Mouse (Mus musculus): ENCODE measurements around the gene Pbx4. TPM values are rescaled to one million over a fixed set of nuclear protein-coding genes. Genes with fewer than 3 reads are reported as not detected.

Pbx4 gene
- polyA plus RNA-seq, 1 experiment from 2014 or later: 41.6 TPM

- Histone ChIP-seq H3K27ac (no peak overlapping the region), H3K4me3 (no peak overlapping the region), H3K4me1 (peaks cover 16% of the 10 kb centered on the region), H3K27me3 (replicated peaks) (peaks cover 64% of the 10 kb centered on the region), H3K4me2 (replicated peaks) (no peak overlapping the region), H3K9ac (no peak overlapping the region), H3K36me3 (no peaks in the 10 kb centered on the region), H3K9me3 (no peaks in the 10 kb centered on the region)
- 63% methylated on average over 8 of the region's 8 CpGs for WGBS
- ATAC-seq (ENCODE audit: low FRiP score, low read depth): no peak
Observed at GRCm38 (mm10) chr8:69879678-69880077, 47.4 kb downstream of the Pbx4 start.

DNA sequence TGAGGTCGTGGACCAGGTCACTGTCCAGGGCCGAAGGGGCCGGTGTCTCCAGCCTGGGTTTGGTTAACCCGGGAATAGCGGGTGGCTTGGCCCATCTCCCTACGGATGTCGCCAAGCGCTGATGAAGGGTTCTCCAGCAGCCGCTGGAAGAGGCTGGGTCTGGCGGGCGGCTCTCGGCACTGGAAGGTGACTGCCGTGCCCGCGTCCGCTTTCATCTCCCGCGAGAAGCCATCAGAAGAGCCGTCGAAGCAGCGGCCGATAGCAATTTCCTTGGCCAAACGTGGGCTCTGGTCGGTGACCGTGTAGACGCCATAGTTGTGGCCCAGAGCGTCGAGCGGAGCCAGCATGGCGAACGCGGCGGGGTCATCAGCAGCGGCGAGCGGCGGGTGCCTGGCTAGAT lies 48.5 kb downstream of the Pbx4 start:
- H3K9ac ChIP-seq: no peak overlapping the region
- H3K4me1 ChIP-seq: peaks cover 16% of the 10 kb centered on the region
- H3K27me3 ChIP-seq (replicated peaks): peaks cover 74% of the 10 kb centered on the region
- no peak overlapping the region for H3K27ac ChIP-seq
- no peaks in the 10 kb centered on the region for H3K36me3 ChIP-seq
- no peaks in the 10 kb centered on the region for H3K9me3 ChIP-seq
- H3K4me3 ChIP-seq: peak overlapping the region; percentile 34
- H3K4me2 ChIP-seq (replicated peaks): peak overlapping the region; percentile 56
- no peak for ATAC-seq (ENCODE audit: low FRiP score, low read depth)
- WGBS: 16% methylated on average over 37 of the region's 37 CpGs

- no peak for ATAC-seq (ENCODE audit: low FRiP score, low read depth)
- Histone ChIP-seq H3K27me3 (replicated peaks) (peaks cover 79% of the 10 kb centered on the region), H3K4me3 (peak overlapping the region; percentile 34), H3K27ac (no peak overlapping the region), H3K4me2 (replicated peaks) (peak overlapping the region; percentile 56), H3K9ac (peak overlapping the region; percentile 40), H3K4me1 (peaks cover 16% of the 10 kb centered on the region), H3K9me3 (no peaks in the 10 kb centered on the region), H3K36me3 (no peaks in the 10 kb centered on the region)
- 21% methylated on average over 79 of the region's 79 CpGs for WGBS
Observed at GRCm38 (mm10) chr8:69881261-69881865, 49.1 kb downstream of the Pbx4 start.

- H3K4me3 ChIP-seq: peak overlapping the region; percentile 34
- no peak overlapping the region for H3K27ac ChIP-seq
- H3K36me3 ChIP-seq: no peaks in the 10 kb centered on the region
- 5% methylated on average over 103 of the region's 103 CpGs for WGBS
- H3K27me3 ChIP-seq (replicated peaks): peaks cover 87% of the 10 kb centered on the region
- ATAC-seq (ENCODE audit: low FRiP score, low read depth): peak; percentile 55
- peak overlapping the region; percentile 56 for H3K4me2 ChIP-seq (replicated peaks)
- peaks cover 20% of the 10 kb centered on the region for H3K4me1 ChIP-seq
- H3K9me3 ChIP-seq: no peaks in the 10 kb centered on the region
- peak overlapping the region; percentile 40 for H3K9ac ChIP-seq
Observed at GRCm38 (mm10) chr8:69882021-69882756, 49.9 kb downstream of the Pbx4 start.

GRCm38 (mm10) chr8:69882833-69883600 lies 50.7 kb downstream of the Pbx4 start:
- no peak for ATAC-seq (ENCODE audit: low FRiP score, low read depth)
- Histone ChIP-seq H3K4me3 (peak overlapping the region; percentile 34), H3K9ac (0 out of 2 replicates have a peak overlapping the region, but pooled peaks have one; percentile 17), H3K36me3 (no peaks in the 10 kb centered on the region), H3K27me3 (replicated peaks) (peaks cover 95% of the 10 kb centered on the region), H3K9me3 (no peaks in the 10 kb centered on the region), H3K27ac (no peak overlapping the region), H3K4me2 (replicated peaks) (peak overlapping the region; percentile 56; the same call in 1 of the 2 replicates), H3K4me1 (peaks cover 28% of the 10 kb centered on the region)
- 12% methylated on average over 52 of the region's 52 CpGs for whole genome bisulfite sequencing

- WGBS: 53% methylated on average over 13 of the region's 13 CpGs
- peaks cover 100% of the 10 kb centered on the region for H3K27me3 ChIP-seq (replicated peaks)
- H3K4me2 ChIP-seq (replicated peaks): no peak overlapping the region
- no peaks in the 10 kb centered on the region for H3K9me3 ChIP-seq
- H3K4me3 ChIP-seq: no peak overlapping the region
- H3K4me1 ChIP-seq: peaks cover 40% of the 10 kb centered on the region
- H3K36me3 ChIP-seq: no peaks in the 10 kb centered on the region
- H3K27ac ChIP-seq: no peak overlapping the region
- ATAC-seq (ENCODE audit: low FRiP score, low read depth): no peak
- no peak overlapping the region for H3K9ac ChIP-seq
Observed at GRCm38 (mm10) chr8:69884141-69884540, 51.9 kb downstream of the Pbx4 start.

- H3K27me3 ChIP-seq (replicated peaks): peaks cover 83% of the 10 kb centered on the region
- no peak within 1 kb of the TSS for H3K9ac ChIP-seq
- H3K4me2 ChIP-seq (replicated peaks): peak within 1 kb of the TSS; percentile 50
- 2% methylated on average over 60 of the region's 60 CpGs for WGBS
- H3K4me3 ChIP-seq: peak within 1 kb of the TSS; percentile 22; the same call in 1 of the 2 replicates
- no peak within 1 kb of the TSS for H3K27ac ChIP-seq
- no peaks in the 10 kb centered on the region for H3K9me3 ChIP-seq
- peak; percentile 8; the same call in 1 of the 2 replicates for ATAC-seq (ENCODE audit: low FRiP score, low read depth)
- 0 out of 2 replicates have a peak, but pooled peaks cover 3% of the 10 kb centered on the region for H3K36me3 ChIP-seq
- H3K4me1 ChIP-seq: peaks cover 30% of the 10 kb centered on the region
Observed at GRCm38 (mm10) chr8:69887289-69888243, 55.3 kb downstream of the Pbx4 start, which contains the start of gene Cilp2. TSS of gene Cilp2 (minus strand) at chr8:69887687.

- Histone ChIP-seq H3K36me3 (peaks cover 6% of the 10 kb centered on the region), H3K4me1 (peaks cover 28% of the 10 kb centered on the region), H3K27me3 (replicated peaks) (peaks cover 75% of the 10 kb centered on the region), H3K4me2 (replicated peaks) (peak overlapping the region; percentile 50), H3K9me3 (no peaks in the 10 kb centered on the region), H3K9ac (no peak overlapping the region), H3K4me3 (0 out of 2 replicates have a peak overlapping the region, but pooled peaks have one; percentile 22), H3K27ac (no peak overlapping the region)
- WGBS: 9% methylated on average over 24 of the region's 24 CpGs
- ATAC-seq (ENCODE audit: low FRiP score, low read depth): no peak; the same call in 1 of the 2 replicates
Observed at GRCm38 (mm10) chr8:69888244-69888866, 56.1 kb downstream of the Pbx4 start.

DNA sequence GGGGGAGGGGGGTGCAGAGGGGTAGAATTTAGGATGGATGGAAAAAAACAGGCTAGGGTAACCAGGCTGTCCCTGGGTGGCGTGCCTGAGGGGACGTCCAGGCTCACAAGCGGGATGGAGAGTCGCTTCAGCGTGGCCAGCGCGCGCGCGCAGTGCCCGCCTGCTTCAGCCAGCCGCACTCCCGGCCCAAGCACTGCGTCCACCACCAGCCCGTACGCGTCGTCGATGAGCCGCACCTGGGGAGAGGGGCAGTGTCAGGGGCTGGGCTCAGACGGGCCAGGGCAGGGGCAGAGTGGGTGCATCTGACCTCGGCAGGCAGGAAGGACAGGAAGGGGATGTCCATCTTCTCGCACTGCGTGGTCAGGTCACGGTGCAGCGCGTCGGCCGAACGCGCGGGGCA lies 56.6 kb downstream of the Pbx4 start:
- Histone ChIP-seq H3K9me3 (no peaks in the 10 kb centered on the region), H3K4me2 (replicated peaks) (peak overlapping the region; percentile 50), H3K4me3 (peak overlapping the region; percentile 9; the same call in 1 of the 2 replicates), H3K9ac (no peak overlapping the region), H3K4me1 (peaks cover 28% of the 10 kb centered on the region), H3K36me3 (peaks cover 12% of the 10 kb centered on the region), H3K27me3 (replicated peaks) (peaks cover 70% of the 10 kb centered on the region), H3K27ac (no peak overlapping the region)
- 5% methylated on average over 32 of the region's 32 CpGs for WGBS
- ATAC-seq (ENCODE audit: low FRiP score, low read depth): 0 out of 2 replicates have a peak, but pooled peaks have one; percentile 10

- Histone ChIP-seq H3K9me3 (no peaks in the 10 kb centered on the region), H3K27me3 (replicated peaks) (peaks cover 50% of the 10 kb centered on the region), H3K4me1 (peaks cover 40% of the 10 kb centered on the region), H3K4me2 (replicated peaks) (0 out of 2 replicates have a peak overlapping the region, but pooled peaks have one; percentile 10), H3K9ac (no peak overlapping the region), H3K36me3 (peaks cover 16% of the 10 kb centered on the region), H3K27ac (no peak overlapping the region), H3K4me3 (no peak overlapping the region)
- ATAC-seq (ENCODE audit: low FRiP score, low read depth): no peak
- 44% methylated on average over 19 of the region's 19 CpGs for WGBS
Observed at GRCm38 (mm10) chr8:69890813-69891241, 58.5 kb downstream of the Pbx4 start.

- H3K4me1 ChIP-seq: peaks cover 41% of the 10 kb centered on the region
- WGBS: 37% methylated on average over 17 of the region's 17 CpGs
- H3K36me3 ChIP-seq: peaks cover 34% of the 10 kb centered on the region
- no peak overlapping the region for H3K4me3 ChIP-seq
- no peak overlapping the region for H3K27ac ChIP-seq
- peaks cover 20% of the 10 kb centered on the region for H3K27me3 ChIP-seq (replicated peaks)
- no peaks in the 10 kb centered on the region for H3K9me3 ChIP-seq
- no peak overlapping the region for H3K9ac ChIP-seq
- H3K4me2 ChIP-seq (replicated peaks): no peak overlapping the region
- no peak for ATAC-seq (ENCODE audit: low FRiP score, low read depth)
Observed at GRCm38 (mm10) chr8:69893863-69894262, 61.6 kb downstream of the Pbx4 start.
